Mouse (Mus musculus) midbrain, embryonic 16.5 days (tissue): ENCODE measurements around the gene Atxn7l2. TPM values are rescaled to one million over a fixed set of nuclear protein-coding genes. Genes with fewer than 3 reads are reported as not detected.
A peak's percentile ranks its signal among the peaks of the same experiment; 100 is the strongest.

Experiments
- ATAC-seq: fragments of 200-750 bp; cut with Nextera tagmentation; 2 replicates; pipeline ENCODE4 v1.8.0; 2017; ENCODE audit warnings: moderate TSS enrichment
- H3K27ac ChIP-seq: fragments of 300-500 bp; sonication (generic); 2 replicates; pipeline ENCODE4 v1.5.1; 2014; ENCODE audit warnings: mild to moderate bottlenecking, low read length, mixed read lengths
- H3K27me3 ChIP-seq: fragments of 300-500 bp; sonication (generic); 2 replicates; pipeline ENCODE4 v1.6.1; 2014; ENCODE audit warnings: low read depth, low read length, mixed read lengths; ENCODE audit not compliant: control insufficient read depth, insufficient read depth
- H3K36me3 ChIP-seq: fragments of 300-500 bp; sonication (generic); 2 replicates; pipeline ENCODE4 v1.6.1; 2014; ENCODE audit warnings: mild to moderate bottlenecking, low read length, moderate library complexity, mixed read lengths; ENCODE audit not compliant: control insufficient read depth, insufficient read depth
- H3K4me1 ChIP-seq: fragments of 300-500 bp; sonication (generic); 2 replicates; pipeline ENCODE4 v1.6.1; 2014; ENCODE audit warnings: mild to moderate bottlenecking, low read length, mixed read lengths; ENCODE audit not compliant: control insufficient read depth, insufficient read depth
- H3K4me2 ChIP-seq: fragments of 300-500 bp; sonication (generic); 2 replicates; pipeline ENCODE4 v1.6.1; 2014; ENCODE audit warnings: mild to moderate bottlenecking, low read length, mixed read lengths
- H3K4me3 ChIP-seq: fragments of 300-500 bp; sonication (generic); 2 replicates; pipeline ENCODE4 v1.5.1; 2014; ENCODE audit warnings: low read depth, mild to moderate bottlenecking, low read length, moderate library complexity, mixed read lengths
- H3K9ac ChIP-seq: fragments of 300-500 bp; sonication (generic); 2 replicates; pipeline ENCODE4 v1.6.1; 2014; ENCODE audit warnings: low read depth, low read length, mixed read lengths
- H3K9me3 ChIP-seq: fragments of 300-500 bp; sonication (generic); replicated peaks from 2 replicates; pipeline ENCODE4 v1.6.1; 2014; ENCODE audit warnings: mild to moderate bottlenecking, low read length, mixed read lengths; ENCODE audit not compliant: control insufficient read depth, poor library complexity, severe bottlenecking
- WGBS: fragments of 180-500 bp; shearing (Covaris S2); extraction: QIAGEN DNeasy Blood & Tissue Kit; methylation state at CpG from one replicate; pipeline ENCODE4 v1.1.7; 2014; 5-methylcytosine and 5-hydroxymethylcytosine counted together
- polyA plus RNA-seq: library from polyadenylated mRNA; unstranded; fragments of >200 nt; fragmentation: Nextera tagmentation; extraction: Ambion mirVana; gene quantifications from 2 replicates; pipeline ENCODE4 v1.2.1, GENCODE M21; 2015

Gene Atxn7l2
- polyA plus RNA-seq, 1 experiment from 2014 or later = 23.0 TPM

- H3K27ac ChIP-seq = no peak overlapping the region
- WGBS = 64% methylated on average over 20 of the region's 20 CpGs
These were observed 23.5 kb downstream of the Atxn7l2 start for GRCm38 (mm10) chr3:108187111-108187795.

GRCm38 (mm10) chr3:108186098-108187047, 24.4 kb downstream of the Atxn7l2 start, which contains the start of gene Amigo1:
Gene Amigo1, plus strand, starts transcription at chr3:108186335.
- H3K4me3 ChIP-seq = peak within 1 kb of the TSS; percentile 89
- H3K27ac ChIP-seq = peak within 1 kb of the TSS; percentile 67
- WGBS = 2% methylated on average over 50 of the region's 100 CpGs
- no peaks in the 10 kb centered on the region; the same call in 1 of the 2 replicates for H3K27me3 ChIP-seq
- ATAC-seq = peak; percentile 78
- peaks cover 24% of the 10 kb centered on the region for H3K4me1 ChIP-seq
- no peaks in the 10 kb centered on the region for H3K9me3 ChIP-seq
- H3K4me2 ChIP-seq = peak within 1 kb of the TSS; percentile 88
- H3K9ac ChIP-seq = peak within 1 kb of the TSS; percentile 90
- peaks cover 4% of the 10 kb centered on the region for H3K36me3 ChIP-seq

More at GRCm38 (mm10) chr3:108187111-108187795, 23.5 kb downstream of the Atxn7l2 start:
- Histone ChIP-seq H3K27me3 (no peaks in the 10 kb centered on the region; the same call in 1 of the 2 replicates), H3K9me3 (no peaks in the 10 kb centered on the region), H3K4me3 (peak overlapping the region; percentile 89), H3K9ac (peak overlapping the region; percentile 90), H3K4me1 (peaks cover 24% of the 10 kb centered on the region), H3K4me2 (peak overlapping the region; percentile 88), H3K36me3 (peaks cover 4% of the 10 kb centered on the region)
- ATAC-seq = peak; percentile 7; the same call in 1 of the 2 replicates

- Histone ChIP-seq H3K9ac (peak overlapping the region; percentile 90), H3K9me3 (no peaks in the 10 kb centered on the region), H3K4me3 (peak overlapping the region; percentile 89), H3K27me3 (no peaks in the 10 kb centered on the region; the same call in 1 of the 2 replicates), H3K27ac (peak overlapping the region; percentile 67; the same call in 1 of the 2 replicates), H3K4me2 (peak overlapping the region; percentile 88), H3K4me1 (peaks cover 24% of the 10 kb centered on the region), H3K36me3 (peaks cover 4% of the 10 kb centered on the region)
- ATAC-seq = peak; percentile 44; the same call in 1 of the 2 replicates
- 4% methylated on average over 16 of the region's 16 CpGs for WGBS
These were observed 25.2 kb downstream of the Atxn7l2 start for GRCm38 (mm10) chr3:108185460-108186097.

- peaks cover 24% of the 10 kb centered on the region for H3K4me1 ChIP-seq
- H3K27ac ChIP-seq = no peak overlapping the region
- 80% methylated on average over 3 of the region's 3 CpGs for WGBS
- no peak overlapping the region for H3K4me3 ChIP-seq
- no peak overlapping the region for H3K4me2 ChIP-seq
- no peaks in the 10 kb centered on the region; the same call in 1 of the 2 replicates for H3K27me3 ChIP-seq
- H3K36me3 ChIP-seq = peaks cover 4% of the 10 kb centered on the region
- no peak for ATAC-seq
- H3K9ac ChIP-seq = no peak overlapping the region
- H3K9me3 ChIP-seq = no peaks in the 10 kb centered on the region
These were observed 26.0 kb downstream of the Atxn7l2 start for GRCm38 (mm10) chr3:108184742-108185141.

- Histone ChIP-seq H3K9me3 (no peaks in the 10 kb centered on the region), H3K36me3 (no peaks in the 10 kb centered on the region), H3K27me3 (no peaks in the 10 kb centered on the region; the same call in 1 of the 2 replicates), H3K4me3 (no peak overlapping the region), H3K4me2 (no peak overlapping the region), H3K4me1 (peaks cover 5% of the 10 kb centered on the region), H3K9ac (no peak overlapping the region), H3K27ac (no peak overlapping the region)
- 49% methylated on average over 2 of the region's 2 CpGs for WGBS
- no peak for ATAC-seq
These were observed 30.2 kb downstream of the Atxn7l2 start for GRCm38 (mm10) chr3:108180514-108180913.

GRCm38 (mm10) chr3:108178756-108179715, 31.7 kb downstream of the Atxn7l2 start:
- no peaks in the 10 kb centered on the region for H3K27me3 ChIP-seq
- ATAC-seq = no peak
- WGBS = 81% methylated on average over 7 of the region's 7 CpGs

GRCm38 (mm10) chr3:108174672-108175531, 35.8 kb downstream of the Atxn7l2 start:
- H3K4me3 ChIP-seq = no peak overlapping the region
- no peaks in the 10 kb centered on the region for H3K36me3 ChIP-seq
- no peaks in the 10 kb centered on the region for H3K27me3 ChIP-seq
- peak overlapping the region; percentile 85 for H3K27ac ChIP-seq
- H3K9ac ChIP-seq = peak overlapping the region; percentile 49; the same call in 1 of the 2 replicates
- peaks cover 13% of the 10 kb centered on the region for H3K4me1 ChIP-seq
- H3K9me3 ChIP-seq = no peaks in the 10 kb centered on the region
- H3K4me2 ChIP-seq = peak overlapping the region; percentile 42
- ATAC-seq = peak; percentile 84
- 16% methylated on average over 12 of the region's 14 CpGs for WGBS

More at GRCm38 (mm10) chr3:108178756-108179715, 31.7 kb downstream of the Atxn7l2 start:
- H3K4me1 ChIP-seq = peaks cover 13% of the 10 kb centered on the region
- no peak overlapping the region for H3K9ac ChIP-seq
- H3K36me3 ChIP-seq = no peaks in the 10 kb centered on the region
- no peak overlapping the region for H3K4me2 ChIP-seq
- no peaks in the 10 kb centered on the region for H3K9me3 ChIP-seq
- H3K4me3 ChIP-seq = no peak overlapping the region
- no peak overlapping the region for H3K27ac ChIP-seq
